Mouse (Mus musculus) kidney, postnatal 4 days (tissue): Measurements from ENCODE around the gene Pim1.

Experiments
- DNase-seq, 2 experiments: peaks; one replicate each; pipeline ENCODE4 v3.0.0; 2021; ENCODE audit warnings: mixed read lengths in 2 of 2

Gene Pim1

GRCm38 (mm10) chr17:29528568-29529187 lies 38.1 kb downstream of the Pim1 start:
- DNase-seq: peak; percentile 27 to 41

GRCm38 (mm10) chr17:29530508-29530907 lies 40.0 kb downstream of the Pim1 start:
- DNase-seq: no peak

- no peak for DNase-seq
These were observed 40.7 kb downstream of the Pim1 start for GRCm38 (mm10) chr17:29531278-29531677.

GRCm38 (mm10) chr17:29531757-29532384 lies 41.3 kb downstream of the Pim1 start:
- DNase-seq: peak in 1 of 2 experiments; percentile 27

GRCm38 (mm10) chr17:29533866-29534265 lies 43.3 kb downstream of the Pim1 start:
- DNase-seq: no peak

- no peak for DNase-seq
These were observed 49.9 kb downstream of the Pim1 start for GRCm38 (mm10) chr17:29540426-29540825.

- DNase-seq: peak; percentile 82 to 87
These were observed 50.9 kb downstream of the Pim1 start for GRCm38 (mm10) chr17:29541419-29541818.

- no peak for DNase-seq
These were observed 52.5 kb downstream of the Pim1 start for GRCm38 (mm10) chr17:29542831-29543690.

- DNase-seq: no peak
These were observed 53.5 kb downstream of the Pim1 start for GRCm38 (mm10) chr17:29544064-29544463.

GRCm38 (mm10) chr17:29545241-29545640 lies 54.7 kb downstream of the Pim1 start:
- peak in 1 of 2 experiments; percentile 41 for DNase-seq
